Mouse (Mus musculus) lung, postnatal 25 days (tissue): ENCODE data around the gene Naaa.

Source experiments
- DNase-seq: peaks from one replicate; pipeline ENCODE4 v3.0.0; 2022; ENCODE audit warnings: low spot score

Naaa gene

GRCm38 (mm10) chr5:92212231-92212630, 65.7 kb downstream of the Naaa start:
- no peak for DNase-seq

- DNase-seq, result no peak
These were observed 67.8 kb downstream of the Naaa start for GRCm38 (mm10) chr5:92210205-92210604.
